Mouse (Mus musculus) stomach, embryonic 16.5 days (tissue): ENCODE measurements around the gene Gmeb1. TPM values are rescaled to one million over a fixed set of nuclear protein-coding genes. Genes with fewer than 3 reads are reported as not detected.

Source experiments
- ATAC-seq: fragments of 200-750 bp; cut with Nextera tagmentation; 2 replicates; pipeline ENCODE4 v1.8.0; 2017; ENCODE audit warnings: moderate number of reproducible peaks, moderate TSS enrichment; ENCODE audit not compliant: insufficient read depth, low FRiP score
- H3K27ac ChIP-seq: fragments of 300-500 bp; sonication (generic); 2 replicates; pipeline ENCODE4 v1.5.1; 2014; ENCODE audit warnings: low read length
- H3K27me3 ChIP-seq: fragments of 300-500 bp; sonication (generic); 2 replicates; pipeline ENCODE4 v1.6.1; 2014; ENCODE audit warnings: low read length, control low read depth, mixed read lengths; ENCODE audit not compliant: control insufficient read depth, insufficient read depth
- H3K36me3 ChIP-seq: fragments of 300-500 bp; sonication (generic); 2 replicates; pipeline ENCODE4 v1.6.1; 2014; ENCODE audit warnings: low read length; ENCODE audit not compliant: control insufficient read depth, insufficient read depth
- H3K4me1 ChIP-seq: fragments of 300-500 bp; sonication (generic); 2 replicates; pipeline ENCODE4 v1.6.1; 2014; ENCODE audit warnings: low read length, control low read depth, mixed read lengths; ENCODE audit not compliant: control insufficient read depth, insufficient read depth
- H3K4me2 ChIP-seq: fragments of 300-500 bp; sonication (generic); 2 replicates; pipeline ENCODE4 v1.6.1; 2014; ENCODE audit warnings: low read depth, low read length, mixed read lengths
- H3K4me3 ChIP-seq: fragments of 300-500 bp; sonication (generic); replicated peaks from 2 replicates; pipeline ENCODE4 v1.5.1; 2014; ENCODE audit warnings: mild to moderate bottlenecking, low read length
- H3K9ac ChIP-seq: fragments of 300-500 bp; sonication (generic); 2 replicates; pipeline ENCODE4 v1.6.1; 2014; ENCODE audit warnings: low read length
- H3K9me3 ChIP-seq: fragments of 300-500 bp; sonication (generic); replicated peaks from 2 replicates; pipeline ENCODE4 v1.6.1; 2016; ENCODE audit warnings: low read length, control low read depth; ENCODE audit not compliant: control insufficient read depth
- WGBS: fragments of 180-500 bp; shearing (Covaris S2); extraction: QIAGEN DNeasy Blood & Tissue Kit; methylation state at CpG from one replicate; pipeline ENCODE4 v1.1.7; 2014; 5-methylcytosine and 5-hydroxymethylcytosine counted together
- polyA plus RNA-seq: library from polyadenylated mRNA; unstranded; fragments of >200 nt; fragmentation: Nextera tagmentation; extraction: Ambion mirVana; gene quantifications from 2 replicates; pipeline ENCODE4 v1.2.1, GENCODE M21; 2015

Gene Gmeb1
- polyA plus RNA-seq, 1 experiment from 2014 or later, result 25.6 TPM

DNA sequence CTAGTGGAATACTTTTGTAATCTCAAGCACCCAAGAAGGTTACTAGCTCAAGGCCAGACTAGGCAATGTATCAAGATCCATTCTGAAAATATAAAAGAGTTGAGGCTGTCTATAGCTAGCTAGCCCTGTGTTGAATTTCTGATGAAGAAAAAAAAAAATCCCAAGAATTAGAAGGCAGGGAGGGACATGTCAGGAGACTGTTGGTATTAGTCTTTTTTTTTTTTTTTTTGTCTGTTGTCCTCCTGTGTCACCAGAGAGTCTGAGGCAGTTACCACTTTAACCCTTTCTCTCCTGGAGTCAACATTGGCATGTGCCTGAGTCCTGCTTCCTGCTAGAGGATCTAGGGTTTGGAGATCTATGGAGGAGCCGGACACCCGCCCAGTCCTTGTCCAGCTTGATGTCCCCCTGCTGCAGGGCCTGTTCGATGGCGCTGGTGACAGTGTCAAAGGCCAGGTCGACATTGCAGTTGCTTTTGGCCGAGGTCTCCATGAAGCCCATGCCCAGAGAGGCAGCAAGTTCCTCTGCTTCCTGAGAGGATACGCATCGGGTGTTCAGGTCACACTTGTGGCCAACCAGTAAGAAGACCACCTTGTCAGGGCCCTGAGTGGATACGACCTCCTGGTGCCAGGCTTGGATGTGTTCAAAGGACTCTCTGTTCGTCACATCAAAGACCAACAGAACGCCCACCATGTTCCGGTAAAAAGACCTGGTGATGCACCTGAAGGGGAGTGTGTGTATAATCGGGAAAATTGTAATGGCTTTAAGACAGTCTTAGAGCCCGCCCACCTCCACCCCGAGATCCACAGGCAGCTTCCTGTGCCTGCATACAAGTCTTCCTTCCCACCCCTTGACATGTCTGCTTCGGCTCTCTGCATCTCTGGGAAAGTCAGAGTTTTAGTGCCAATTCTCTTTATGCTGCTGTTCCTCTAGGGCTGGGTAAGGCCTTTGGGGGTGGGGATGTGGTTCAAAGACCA, 40.9 kb upstream of the Gmeb1 start:
- Histone ChIP-seq H3K27ac (no peak overlapping the region), H3K9me3 (no peaks in the 10 kb centered on the region), H3K36me3 (no peaks in the 10 kb centered on the region), H3K4me3 (peak overlapping the region; percentile 45), H3K4me1 (0 out of 2 replicates have a peak, but pooled peaks cover 4% of the 10 kb centered on the region), H3K27me3 (no peaks in the 10 kb centered on the region), H3K9ac (peak overlapping the region; percentile 55), H3K4me2 (peak overlapping the region; percentile 50)
- whole genome bisulfite sequencing, result 65% methylated on average over 16 of the region's 16 CpGs
- ATAC-seq, result no peak

GRCm38 (mm10) chr4:132301486-132301885, 40.1 kb upstream of the Gmeb1 start:
- no peak overlapping the region for H3K4me3 ChIP-seq
- no peaks in the 10 kb centered on the region for H3K27me3 ChIP-seq
- no peak overlapping the region for H3K27ac ChIP-seq
- no peaks in the 10 kb centered on the region for H3K36me3 ChIP-seq
- ATAC-seq, result no peak
- H3K9ac ChIP-seq, result no peak overlapping the region
- H3K4me1 ChIP-seq, result 0 out of 2 replicates have a peak, but pooled peaks cover 4% of the 10 kb centered on the region
- H3K9me3 ChIP-seq, result no peaks in the 10 kb centered on the region
- 86% methylated on average over 6 of the region's 6 CpGs for WGBS
- H3K4me2 ChIP-seq, result no peak overlapping the region

- no peak for ATAC-seq
- H3K27me3 ChIP-seq, result no peaks in the 10 kb centered on the region
- H3K4me3 ChIP-seq, result no peak overlapping the region
- WGBS, result 85% methylated on average over 1 of the region's 1 CpGs
- no peak overlapping the region for H3K9ac ChIP-seq
- H3K27ac ChIP-seq, result no peak overlapping the region
- no peak overlapping the region for H3K4me2 ChIP-seq
- H3K4me1 ChIP-seq, result 0 out of 2 replicates have a peak, but pooled peaks cover 4% of the 10 kb centered on the region
- no peaks in the 10 kb centered on the region for H3K9me3 ChIP-seq
- H3K36me3 ChIP-seq, result no peaks in the 10 kb centered on the region
Measured at GRCm38 (mm10) chr4:132299849-132300248, 38.4 kb upstream of the Gmeb1 start.

DNA sequence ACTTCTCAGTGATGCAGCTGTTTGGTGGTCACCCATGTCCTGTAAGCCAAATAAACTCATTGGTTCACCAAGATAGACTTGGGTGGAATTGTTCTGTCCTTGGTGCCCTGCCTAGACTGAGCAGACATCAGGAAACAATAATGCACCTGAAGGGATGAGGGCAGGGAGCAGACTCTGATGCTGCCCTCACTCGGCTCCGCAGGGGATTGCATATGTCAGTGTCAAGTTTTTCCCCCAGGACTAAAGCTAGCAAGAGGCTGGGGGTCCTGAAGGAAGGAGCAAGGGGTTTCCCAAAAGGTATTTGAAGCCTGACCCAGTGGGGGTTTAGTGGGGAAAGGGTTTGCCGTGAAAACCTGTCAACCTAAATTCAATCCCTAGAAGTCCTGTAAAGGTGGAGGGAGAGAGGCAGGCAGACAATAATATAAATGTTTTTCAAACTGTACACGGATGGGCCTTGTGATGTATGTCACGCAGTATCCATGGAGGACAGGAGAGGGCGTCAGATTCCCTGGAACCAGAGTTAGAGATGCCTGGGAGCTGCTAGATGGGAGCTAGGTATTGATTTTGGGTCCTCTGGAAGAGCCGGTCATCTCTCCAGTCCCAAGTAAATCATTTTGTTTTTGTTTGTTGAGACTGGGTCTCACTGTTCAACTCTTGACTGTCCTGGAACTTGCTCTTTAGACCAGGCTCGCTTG, 34.4 kb upstream of the Gmeb1 start:
- 37% methylated on average over 8 of the region's 8 CpGs for WGBS
- Histone ChIP-seq H3K36me3 (peaks cover 16% of the 10 kb centered on the region), H3K4me2 (no peak overlapping the region), H3K9me3 (peaks cover 5% of the 10 kb centered on the region; the same call in 1 of the 2 replicates), H3K9ac (no peak overlapping the region), H3K27me3 (no peaks in the 10 kb centered on the region), H3K4me1 (no peaks in the 10 kb centered on the region), H3K4me3 (no peak overlapping the region), H3K27ac (no peak overlapping the region)
- ATAC-seq, result no peak

DNA sequence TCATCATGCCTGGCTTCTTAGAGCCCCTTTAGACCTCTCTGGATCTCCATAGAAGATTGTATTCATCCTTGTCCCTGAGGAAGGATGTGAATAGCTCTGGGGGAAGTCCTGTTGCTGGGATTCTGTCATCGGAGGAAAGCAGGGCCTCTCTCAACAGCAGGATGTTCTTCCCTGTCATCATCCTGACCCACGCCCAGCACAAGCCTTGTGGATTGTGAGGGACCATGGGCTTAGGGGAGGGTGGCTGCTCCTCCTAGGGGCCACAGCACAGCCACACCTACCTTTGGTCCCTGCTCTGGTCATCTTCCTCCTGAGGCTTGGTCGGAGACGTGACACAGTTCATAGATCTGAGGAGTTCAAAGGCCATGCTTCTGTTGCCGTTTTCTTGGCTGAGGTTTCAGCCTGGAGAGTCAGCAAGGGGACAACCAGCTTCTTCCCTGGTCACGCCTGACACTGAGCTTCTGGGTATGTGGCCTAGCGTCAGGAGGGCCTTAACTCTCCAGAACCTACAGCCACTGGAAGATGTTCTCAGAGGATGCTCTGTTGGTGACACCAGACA, 32.4 kb upstream of the Gmeb1 start:
- Histone ChIP-seq H3K4me2 (no peak overlapping the region), H3K9me3 (peaks cover 5% of the 10 kb centered on the region; the same call in 1 of the 2 replicates), H3K36me3 (peaks cover 16% of the 10 kb centered on the region), H3K4me1 (no peaks in the 10 kb centered on the region), H3K4me3 (no peak overlapping the region), H3K27me3 (no peaks in the 10 kb centered on the region), H3K9ac (no peak overlapping the region), H3K27ac (no peak overlapping the region)
- no peak for ATAC-seq
- 70% methylated on average over 7 of the region's 7 CpGs for WGBS

DNA sequence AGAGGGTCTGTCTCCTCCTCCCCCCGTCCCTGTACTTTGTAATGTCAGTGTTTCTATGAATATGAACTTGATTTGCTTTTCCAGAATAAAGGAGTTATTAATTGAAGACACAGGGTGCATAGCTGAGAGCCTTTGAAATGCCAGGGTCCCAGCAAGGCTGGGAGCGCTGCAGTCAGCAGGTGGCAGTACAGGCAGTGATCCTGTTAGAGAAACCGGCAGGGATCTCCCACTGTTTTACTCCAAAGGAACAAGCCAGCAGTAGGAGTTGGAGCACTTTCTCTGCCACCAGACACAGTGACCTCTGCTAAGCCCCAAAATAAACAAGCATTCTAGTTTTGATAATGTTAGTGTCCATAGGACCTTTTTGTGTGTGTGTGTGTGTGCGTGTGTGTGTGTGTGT, 31.6 kb upstream of the Gmeb1 start:
- H3K9me3 ChIP-seq, result peaks cover 5% of the 10 kb centered on the region; the same call in 1 of the 2 replicates
- no peak overlapping the region for H3K27ac ChIP-seq
- H3K4me3 ChIP-seq, result no peak overlapping the region
- no peak overlapping the region for H3K4me2 ChIP-seq
- no peak overlapping the region for H3K9ac ChIP-seq
- H3K27me3 ChIP-seq, result no peaks in the 10 kb centered on the region
- peaks cover 16% of the 10 kb centered on the region for H3K36me3 ChIP-seq
- WGBS, result 45% methylated on average over 4 of the region's 4 CpGs
- no peaks in the 10 kb centered on the region for H3K4me1 ChIP-seq
- no peak for ATAC-seq

GRCm38 (mm10) chr4:132291624-132292335, 30.4 kb upstream of the Gmeb1 start:
- ATAC-seq, result no peak
- Histone ChIP-seq H3K9ac (no peak overlapping the region), H3K4me1 (no peaks in the 10 kb centered on the region), H3K36me3 (peaks cover 19% of the 10 kb centered on the region), H3K4me3 (no peak overlapping the region), H3K4me2 (no peak overlapping the region), H3K27me3 (no peaks in the 10 kb centered on the region), H3K9me3 (peaks cover 5% of the 10 kb centered on the region; the same call in 1 of the 2 replicates), H3K27ac (no peak overlapping the region)
- WGBS, result 84% methylated on average over 12 of the region's 12 CpGs

DNA sequence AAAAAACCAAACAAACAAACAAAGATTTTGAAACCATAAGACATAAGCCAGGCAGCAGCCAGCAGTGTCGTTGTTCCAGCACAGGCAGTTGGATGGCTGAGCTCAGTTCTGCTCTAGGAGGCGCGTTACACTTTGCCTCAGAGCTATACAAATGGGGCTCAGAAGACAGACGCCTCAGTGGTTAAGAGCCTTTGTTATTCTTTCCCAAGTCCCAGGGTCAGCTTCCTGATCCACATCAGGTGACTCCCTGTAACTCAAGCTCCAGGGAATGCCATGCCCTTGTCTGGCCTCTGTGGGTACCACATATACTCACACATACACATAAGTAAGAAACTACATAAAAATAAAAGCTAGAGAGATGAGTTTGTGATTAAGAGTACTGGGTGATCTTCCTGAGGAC, 29.7 kb upstream of the Gmeb1 start:
- 93% methylated on average over 4 of the region's 4 CpGs for WGBS
- Histone ChIP-seq H3K4me1 (no peaks in the 10 kb centered on the region), H3K36me3 (peaks cover 20% of the 10 kb centered on the region), H3K9ac (no peak overlapping the region), H3K4me3 (no peak overlapping the region), H3K9me3 (peaks cover 5% of the 10 kb centered on the region; the same call in 1 of the 2 replicates), H3K27ac (no peak overlapping the region), H3K4me2 (no peak overlapping the region), H3K27me3 (no peaks in the 10 kb centered on the region)
- ATAC-seq, result no peak
